Mouse (Mus musculus) spleen, adult 2 months (tissue): ENCODE measurements at regions not wholly inside any gene's neighbourhood (a gene's known extent, or its start where the extent isn't known, plus 50 kb on each side); places are given as distances from the start of the nearest gene placed in this dataset.

Experiments
- CTCF ChIP-seq: fragments of 200-500 bp; IDR thresholded peaks from 2 replicates; pipeline ENCODE4 v1.5.1; 2011; ENCODE audit warnings: mild to moderate bottlenecking, inconsistent platforms; ENCODE audit not compliant: insufficient read depth, insufficient read length, insufficient replicate concordance; ENCODE audit errors: extremely low read depth
- POLR2A ChIP-seq: fragments of 200-500 bp; IDR thresholded peaks from 2 replicates; pipeline ENCODE4 v1.6.1; 2011; ENCODE audit warnings: low read depth, low read length, inconsistent platforms

DNA sequence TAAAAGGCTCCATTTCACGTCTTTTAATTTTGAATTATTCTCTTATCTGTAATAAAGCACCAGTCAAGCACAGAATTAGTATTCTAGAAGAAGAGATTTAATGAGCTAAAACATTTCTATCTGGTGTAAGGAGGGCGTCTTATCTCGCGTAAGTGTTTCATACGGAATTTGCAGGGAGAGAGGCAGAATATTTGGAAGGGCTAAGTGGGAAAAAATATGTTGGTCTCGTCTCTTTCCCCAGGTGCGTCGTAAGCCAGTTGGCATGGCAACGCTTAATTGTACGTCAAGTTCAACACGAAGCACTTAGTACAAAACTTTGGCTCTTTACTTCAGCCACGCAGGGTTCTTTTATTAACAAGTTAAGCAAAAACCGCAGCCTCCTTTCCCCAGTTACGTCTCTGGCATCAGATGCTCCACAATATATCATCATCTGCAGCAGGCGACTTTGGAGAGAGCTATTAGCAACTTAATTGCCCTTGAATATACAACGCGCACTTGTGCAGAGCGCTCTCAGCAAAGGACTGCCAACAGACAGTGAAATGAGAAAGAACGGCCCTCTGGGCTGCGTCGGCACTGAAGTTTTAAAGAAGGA lies 53.0 kb upstream of the Mki67 start:
- no peak for TF ChIP-seq CTCF
- TF ChIP-seq POLR2A: no peak
